Mouse (Mus musculus) heart, adult 10 weeks (tissue): ENCODE measurements around the gene Drc1. TPM values are rescaled to one million over a fixed set of nuclear protein-coding genes. Genes with fewer than 3 reads are reported as not detected.

Source experiments
- polyA plus RNA-seq: library from polyadenylated mRNA; stranded (reverse); fragments of 350-450 nt; fragmentation: Illumina TruSeq; extraction: RNeasy Lipid Tissue Mini Kit (QIAGEN cat#74804); gene quantifications from one replicate; pipeline ENCODE4 v1.2.3, GENCODE M21; 2014; ENCODE audit warnings: low read depth, low replicate concordance

Drc1 gene
- polyA plus RNA-seq: not detected

GRCm38 (mm10) chr5:30281291-30281732, at the start of gene Drc1:
Gene Drc1 (plus strand): TSS chr5:30281388.

GRCm38 (mm10) chr5:30232271-30232971, 48.8 kb upstream of the Drc1 start, which contains the start of gene Selenoi:
Gene Selenoi (plus strand): TSS chr5:30232581.

Other genes starting within 250 kb of the Drc1 start
- 2.3 TPM for gene Tyms, start 207.8 kb upstream of the Drc1 start, polyA plus RNA-seq
- gene Garem2, start 176.2 kb upstream of the Drc1 start, polyA plus RNA-seq: not detected
- gene 3110082J24Rik, start 175.3 kb upstream of the Drc1 start, polyA plus RNA-seq: not detected
- 1,067 TPM for gene Hadha, start 126.2 kb upstream of the Drc1 start, polyA plus RNA-seq
- 2,267 TPM for gene Hadhb, start 126.1 kb upstream of the Drc1 start, polyA plus RNA-seq
- gene Adgrf3, start 75.7 kb upstream of the Drc1 start, polyA plus RNA-seq: not detected
- 10.6 TPM for gene Selenoi, start 48.8 kb upstream of the Drc1 start, polyA plus RNA-seq
- gene Otof, start 180.5 kb downstream of the Drc1 start, polyA plus RNA-seq: not detected
- not detected for gene 1700001C02Rik, start 184.7 kb downstream of the Drc1 start, polyA plus RNA-seq